Mouse (Mus musculus) hindbrain, embryonic 10.5 days (tissue): Measurements from ENCODE around the gene Tox2. TPM values are rescaled to one million over a fixed set of nuclear protein-coding genes. Genes with fewer than 3 reads are reported as not detected.

Experiments used
- DNase-seq: peaks from one replicate; pipeline ENCODE4 v3.0.0-alpha.2; 2017; ENCODE audit warnings: low spot score
- H3K27ac ChIP-seq: fragments of 300-500 bp; sonication (generic); 2 replicates; pipeline ENCODE4 v1.5.1; 2016; ENCODE audit warnings: mild to moderate bottlenecking, moderate library complexity
- H3K27me3 ChIP-seq: fragments of 300-500 bp; sonication (generic); 2 replicates; pipeline ENCODE4 v1.6.1; 2016; ENCODE audit warnings: mild to moderate bottlenecking; ENCODE audit not compliant: poor library complexity, insufficient read depth, severe bottlenecking
- H3K36me3 ChIP-seq: fragments of 300-500 bp; sonication (generic); 2 replicates; pipeline ENCODE4 v1.6.1; 2016; ENCODE audit warnings: mild to moderate bottlenecking, moderate library complexity
- H3K4me1 ChIP-seq: fragments of 300-500 bp; sonication (generic); replicated peaks from 2 replicates; pipeline ENCODE4 v1.6.1; 2016; ENCODE audit warnings: mild to moderate bottlenecking
- H3K4me3 ChIP-seq: fragments of 300-500 bp; sonication (generic); 2 replicates; pipeline ENCODE4 v1.5.1; 2016; ENCODE audit warnings: mild to moderate bottlenecking, moderate library complexity
- H3K9me3 ChIP-seq: fragments of 300-500 bp; sonication (generic); 2 replicates; pipeline ENCODE4 v1.6.1; 2016; ENCODE audit warnings: mild to moderate bottlenecking, moderate library complexity
- WGBS: fragments of 180-500 bp; shearing (Covaris S2); methylation state at CpG from one replicate; pipeline ENCODE4 v1.1.7; 2016; 5-methylcytosine and 5-hydroxymethylcytosine counted together
- polyA plus RNA-seq: library from polyadenylated mRNA; unstranded; fragments of >200 nt; fragmentation: Nextera tagmentation; extraction: Ambion mirVana; gene quantifications from 2 replicates; pipeline ENCODE4 v1.2.1, GENCODE M21; 2016

Tox2 gene
- polyA plus RNA-seq: 29.6 and 29.8 TPM in 2 replicates

- Histone ChIP-seq H3K27me3 (peaks cover 82% of the 10 kb centered on the region), H3K36me3 (peaks cover 5% of the 10 kb centered on the region; the same call in 1 of the 2 replicates), H3K9me3 (peaks cover 15% of the 10 kb centered on the region), H3K4me3 (peak within 1 kb of the TSS; percentile 73), H3K4me1 (peaks cover 57% of the 10 kb centered on the region), H3K27ac (peak within 1 kb of the TSS; percentile 92)
- peak; percentile 83 for DNase-seq
- under 1% methylated on average over 75 of the region's 79 CpGs for WGBS
Measured at GRCm38 (mm10) chr2:163202884-163203634, at the start of gene Tox2. TSS of gene Tox2 (plus strand) at chr2:163203125.

GRCm38 (mm10) chr2:163154673-163155072 lies 48.3 kb upstream of the Tox2 start:
- no peaks in the 10 kb centered on the region for H3K36me3 ChIP-seq
- WGBS: 93% methylated on average over 8 of the region's 8 CpGs

GRCm38 (mm10) chr2:163158979-163159378 lies 43.9 kb upstream of the Tox2 start:
- H3K27ac ChIP-seq: no peak overlapping the region
- H3K27me3 ChIP-seq: no peaks in the 10 kb centered on the region
- H3K36me3 ChIP-seq: no peaks in the 10 kb centered on the region
- H3K4me1 ChIP-seq: no peaks in the 10 kb centered on the region
- 0 out of 2 replicates have a peak, but pooled peaks cover 2% of the 10 kb centered on the region for H3K9me3 ChIP-seq
- DNase-seq: no peak
- 94% methylated on average over 9 of the region's 9 CpGs for WGBS
- no peak overlapping the region for H3K4me3 ChIP-seq

More at GRCm38 (mm10) chr2:163154673-163155072, 48.3 kb upstream of the Tox2 start:
- no peaks in the 10 kb centered on the region for H3K9me3 ChIP-seq
- peaks cover 23% of the 10 kb centered on the region for H3K4me1 ChIP-seq
- H3K27me3 ChIP-seq: no peaks in the 10 kb centered on the region
- no peak overlapping the region for H3K4me3 ChIP-seq
- no peak for DNase-seq
- no peak overlapping the region for H3K27ac ChIP-seq

GRCm38 (mm10) chr2:163164461-163164990 lies 38.4 kb upstream of the Tox2 start:
- no peaks in the 10 kb centered on the region for H3K27me3 ChIP-seq
- H3K27ac ChIP-seq: no peak overlapping the region
- 88% methylated on average over 10 of the region's 10 CpGs for WGBS
- H3K9me3 ChIP-seq: 0 out of 2 replicates have a peak, but pooled peaks cover 2% of the 10 kb centered on the region
- no peak overlapping the region for H3K4me3 ChIP-seq
- no peaks in the 10 kb centered on the region for H3K36me3 ChIP-seq
- DNase-seq: no peak
- H3K4me1 ChIP-seq: peaks cover 27% of the 10 kb centered on the region

GRCm38 (mm10) chr2:163166067-163166805 lies 36.7 kb upstream of the Tox2 start:
- Histone ChIP-seq H3K4me3 (no peak overlapping the region), H3K27me3 (no peaks in the 10 kb centered on the region), H3K9me3 (0 out of 2 replicates have a peak, but pooled peaks cover 2% of the 10 kb centered on the region), H3K36me3 (no peaks in the 10 kb centered on the region), H3K4me1 (peaks cover 27% of the 10 kb centered on the region), H3K27ac (peak overlapping the region; percentile 75)
- WGBS: 50% methylated on average over 13 of the region's 13 CpGs
- peak; percentile 45 for DNase-seq

GRCm38 (mm10) chr2:163171891-163172290 lies 31.0 kb upstream of the Tox2 start:
- Histone ChIP-seq H3K27ac (no peak overlapping the region), H3K9me3 (no peaks in the 10 kb centered on the region), H3K4me3 (no peak overlapping the region), H3K27me3 (peaks cover 5% of the 10 kb centered on the region; the same call in 1 of the 2 replicates), H3K36me3 (no peaks in the 10 kb centered on the region), H3K4me1 (peaks cover 15% of the 10 kb centered on the region; the same call in 1 of the 2 replicates)
- 90% methylated on average over 11 of the region's 11 CpGs for WGBS
- no peak for DNase-seq

- WGBS: 83% methylated on average over 7 of the region's 7 CpGs
- Histone ChIP-seq H3K27me3 (peaks cover 5% of the 10 kb centered on the region; the same call in 1 of the 2 replicates), H3K4me1 (peaks cover 19% of the 10 kb centered on the region; the same call in 1 of the 2 replicates), H3K27ac (no peak overlapping the region), H3K36me3 (no peaks in the 10 kb centered on the region), H3K9me3 (no peaks in the 10 kb centered on the region), H3K4me3 (no peak overlapping the region)
- no peak for DNase-seq
Measured at GRCm38 (mm10) chr2:163174066-163174465, 28.9 kb upstream of the Tox2 start.

- 91% methylated on average over 8 of the region's 8 CpGs for WGBS
- Histone ChIP-seq H3K4me1 (peaks cover 13% of the 10 kb centered on the region; the same call in 1 of the 2 replicates), H3K27me3 (peaks cover 5% of the 10 kb centered on the region; the same call in 1 of the 2 replicates), H3K9me3 (no peaks in the 10 kb centered on the region), H3K36me3 (no peaks in the 10 kb centered on the region), H3K27ac (no peak overlapping the region), H3K4me3 (no peak overlapping the region)
- no peak for DNase-seq
Measured at GRCm38 (mm10) chr2:163175831-163176230, 27.1 kb upstream of the Tox2 start.

GRCm38 (mm10) chr2:163176502-163176901 lies 26.4 kb upstream of the Tox2 start:
- H3K4me1 ChIP-seq: peaks cover 12% of the 10 kb centered on the region; the same call in 1 of the 2 replicates
- no peak for DNase-seq
- no peak overlapping the region for H3K4me3 ChIP-seq
- H3K27ac ChIP-seq: no peak overlapping the region
- no peaks in the 10 kb centered on the region for H3K9me3 ChIP-seq
- no peaks in the 10 kb centered on the region for H3K36me3 ChIP-seq
- H3K27me3 ChIP-seq: peaks cover 5% of the 10 kb centered on the region; the same call in 1 of the 2 replicates
- WGBS: 77% methylated on average over 7 of the region's 7 CpGs

- H3K4me3 ChIP-seq: no peak overlapping the region
- 57% methylated on average over 11 of the region's 11 CpGs for WGBS
- peaks cover 55% of the 10 kb centered on the region for H3K4me1 ChIP-seq
- no peak for DNase-seq
- H3K9me3 ChIP-seq: no peaks in the 10 kb centered on the region
- peak overlapping the region; percentile 69; the same call in 1 of the 2 replicates for H3K27ac ChIP-seq
- H3K36me3 ChIP-seq: no peaks in the 10 kb centered on the region
- peaks cover 5% of the 10 kb centered on the region; the same call in 1 of the 2 replicates for H3K27me3 ChIP-seq
Measured at GRCm38 (mm10) chr2:163187552-163187951, 15.4 kb upstream of the Tox2 start.

- Histone ChIP-seq H3K27ac (peak overlapping the region; percentile 91), H3K27me3 (peaks cover 10% of the 10 kb centered on the region; the same call in 1 of the 2 replicates), H3K4me1 (peaks cover 74% of the 10 kb centered on the region), H3K4me3 (peak overlapping the region; percentile 31), H3K9me3 (no peaks in the 10 kb centered on the region), H3K36me3 (no peaks in the 10 kb centered on the region)
- DNase-seq: no peak
- WGBS: 9% methylated on average over 5 of the region's 5 CpGs
Measured at GRCm38 (mm10) chr2:163189596-163189995, 13.3 kb upstream of the Tox2 start.

- H3K27me3 ChIP-seq: peaks cover 10% of the 10 kb centered on the region; the same call in 1 of the 2 replicates
- H3K9me3 ChIP-seq: no peaks in the 10 kb centered on the region
- H3K36me3 ChIP-seq: no peaks in the 10 kb centered on the region
- 4% methylated on average over 3 of the region's 3 CpGs for WGBS
- H3K27ac ChIP-seq: peak overlapping the region; percentile 91
- DNase-seq: peak; percentile 79
- H3K4me1 ChIP-seq: peaks cover 78% of the 10 kb centered on the region
- H3K4me3 ChIP-seq: peak overlapping the region; percentile 31
Measured at GRCm38 (mm10) chr2:163190004-163190441, 12.9 kb upstream of the Tox2 start.
